Mouse (Mus musculus) cerebellum, adult 2 months (tissue): ENCODE measurements around the gene Arhgdia.

Experiments
- CTCF ChIP-seq: fragments of 200-500 bp; IDR thresholded peaks from 2 replicates; pipeline ENCODE4 v1.5.1; 2011; ENCODE audit warnings: low read depth, mild to moderate bottlenecking, control low read depth, low read length, moderate library complexity, borderline replicate concordance; ENCODE audit not compliant: insufficient read depth
- POLR2A ChIP-seq: fragments of 200-500 bp; IDR thresholded peaks from 2 replicates; pipeline ENCODE4 v1.6.1; 2011; ENCODE audit warnings: low read length, control low read depth, borderline replicate concordance; ENCODE audit not compliant: insufficient read depth

GRCm38 (mm10) chr11:120576365-120576981 lies 5.0 kb downstream of the Arhgdia start:
- no peak for TF ChIP-seq CTCF
- no peak for TF ChIP-seq POLR2A
